Mouse (Mus musculus): ENCODE results near the gene Asb9.

DNA sequence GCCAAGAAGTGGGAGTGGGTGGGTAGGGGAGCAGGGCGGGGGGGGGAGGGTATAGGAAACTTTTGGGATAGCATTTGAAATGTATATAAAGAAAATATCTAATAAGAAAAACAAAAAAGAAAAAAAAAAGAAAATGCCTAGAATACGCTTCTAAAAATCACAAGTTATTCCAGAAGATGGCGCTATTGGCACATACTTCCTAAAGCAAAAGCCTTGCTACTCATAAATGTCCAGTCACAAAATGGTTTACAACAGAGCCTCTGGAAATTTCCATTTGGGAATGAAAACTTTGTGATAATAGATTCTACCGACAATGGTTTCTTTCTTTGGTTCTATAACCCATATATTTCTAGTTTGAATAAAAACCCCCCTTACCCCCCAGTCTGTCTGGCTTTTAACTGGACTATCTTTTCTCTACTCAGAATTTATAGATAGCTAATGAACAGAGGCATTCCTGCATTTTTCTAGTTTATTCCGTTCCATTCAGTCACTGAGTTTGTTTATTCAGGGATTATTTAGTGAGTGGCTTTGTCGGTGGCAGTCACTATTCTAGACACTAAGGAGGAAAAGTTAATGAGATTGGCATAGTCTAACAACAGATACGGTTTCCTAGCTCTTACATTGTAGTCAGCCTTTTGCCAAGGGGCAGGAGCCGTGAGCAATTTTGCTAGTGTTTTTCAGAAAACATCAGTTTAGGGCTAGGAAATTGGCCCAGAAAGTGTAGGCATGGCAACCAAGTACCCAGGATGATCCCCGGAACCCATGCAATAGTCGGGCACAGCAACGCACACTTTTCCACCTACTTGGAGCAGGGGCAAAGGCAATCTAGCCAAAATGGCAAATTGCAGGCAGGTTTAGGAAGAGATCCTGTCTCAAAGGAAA is 35.5 kb downstream of the Asb9 start:
- peak; percentile 63 for TF ChIP-seq CTCF (IDR thresholded peaks at IDR 0.05)
- TF ChIP-seq EP300 (IDR thresholded peaks at IDR 0.05), result no peak

Data from lung, postnatal 0 days (tissue).